Mouse (Mus musculus): ENCODE results near the gene Dclk2. TPM values are rescaled to one million over a fixed set of nuclear protein-coding genes. Genes with fewer than 3 reads are reported as not detected.

Dclk2 gene
- polyA plus RNA-seq, 1 experiment: 7.2 TPM

DNA sequence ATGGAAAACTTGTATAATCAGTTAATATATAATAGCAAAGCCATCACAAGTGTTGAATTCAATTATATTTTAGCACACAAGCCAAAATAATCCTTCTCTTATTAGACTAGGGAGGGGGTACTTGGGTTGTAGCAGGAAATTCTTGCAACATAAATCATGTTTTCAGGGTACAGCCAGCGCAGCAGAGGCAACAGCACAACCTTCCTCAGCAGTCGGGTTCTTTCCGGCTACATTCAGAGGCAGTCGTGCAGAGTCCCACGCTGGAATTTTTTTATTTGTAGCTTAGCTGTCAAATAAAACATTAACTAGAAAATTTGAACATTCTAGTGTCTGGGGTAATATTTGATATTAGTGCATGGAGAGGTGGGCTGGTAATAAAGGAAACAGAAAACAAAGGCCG, 166.5 kb downstream of the Dclk2 start:
- no peaks in the 10 kb centered on the region for H3K9me3 ChIP-seq (ENCODE audit: control insufficient read depth, low read length)
- no peaks in the 10 kb centered on the region for H3K4me1 ChIP-seq (ENCODE audit: control insufficient read depth)
- TF ChIP-seq GATA1 (IDR thresholded peaks at IDR 0.05; ENCODE audit: low read length): no peak
- no peak for TF ChIP-seq TAL1 (IDR thresholded peaks at IDR 0.05; ENCODE audit: low read length)
- H3K4me3 ChIP-seq (replicated peaks): no peak overlapping the region
- no peaks in the 10 kb centered on the region for H3K27me3 ChIP-seq (ENCODE audit: control insufficient read depth)
- H3K36me3 ChIP-seq (ENCODE audit: control insufficient read depth): no peaks in the 10 kb centered on the region

DNA sequence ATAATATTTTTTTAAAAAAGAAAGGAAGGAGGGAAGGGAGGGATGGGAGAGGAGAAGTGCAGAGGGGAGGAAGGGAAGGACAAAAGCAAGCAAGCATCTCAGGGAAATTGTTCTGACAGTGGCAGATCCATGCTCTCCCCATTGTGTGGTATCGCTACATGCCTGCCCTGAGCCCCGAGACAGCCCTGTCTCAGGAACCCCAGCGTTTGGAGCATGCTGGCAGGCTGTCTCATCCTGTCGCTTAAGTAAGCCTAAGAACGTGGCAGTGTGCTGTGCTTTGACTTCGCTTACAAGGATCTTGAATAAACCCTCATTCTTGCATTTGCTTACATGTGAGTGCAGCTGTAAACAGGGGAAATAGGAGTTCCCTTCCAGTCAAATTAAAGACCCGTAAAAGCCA, 170.0 kb downstream of the Dclk2 start:
- Histone ChIP-seq H3K4me3 (replicated peaks) (no peak overlapping the region), H3K9me3 (ENCODE audit: control insufficient read depth, low read length) (no peaks in the 10 kb centered on the region), H3K4me1 (ENCODE audit: control insufficient read depth) (no peaks in the 10 kb centered on the region), H3K27me3 (ENCODE audit: control insufficient read depth) (no peaks in the 10 kb centered on the region), H3K36me3 (ENCODE audit: control insufficient read depth) (no peaks in the 10 kb centered on the region)
- TF ChIP-seq GATA1 (IDR thresholded peaks at IDR 0.05; ENCODE audit: low read length) (no peak), TAL1 (IDR thresholded peaks at IDR 0.05; ENCODE audit: low read length) (no peak)

DNA sequence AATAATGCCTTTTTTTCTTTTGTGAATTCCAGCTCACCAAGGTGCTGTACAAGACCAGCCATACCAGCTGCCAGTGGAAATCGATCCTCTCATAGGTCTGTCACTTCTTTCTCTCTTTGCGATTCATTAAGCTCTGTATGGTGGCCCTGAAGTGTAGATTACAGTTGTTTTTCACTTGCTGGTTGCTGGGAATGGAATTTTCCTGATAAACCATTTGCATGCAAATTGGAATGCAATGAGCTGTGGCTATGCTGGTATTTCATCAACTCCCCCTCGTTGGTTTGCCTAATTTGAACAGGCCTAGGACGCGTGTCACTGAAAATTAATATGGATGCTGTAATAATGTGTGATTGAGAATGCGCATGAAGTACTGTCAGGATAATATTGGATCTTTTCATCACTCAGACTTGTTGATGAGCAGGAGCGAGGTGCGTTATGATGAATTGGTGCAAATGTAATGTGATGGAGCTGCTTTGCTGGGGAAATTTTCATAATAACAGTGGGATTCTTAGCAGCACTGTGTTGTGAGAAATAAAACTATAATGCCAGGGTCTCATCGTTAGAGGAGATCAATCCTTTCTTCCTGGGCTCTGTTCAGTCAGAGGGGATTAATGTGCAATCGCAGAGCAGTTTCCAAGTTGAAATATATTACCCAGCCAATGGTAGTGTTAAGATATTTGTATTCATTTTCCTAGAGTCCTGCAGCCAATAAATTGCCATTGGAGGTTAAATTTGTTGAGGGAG, 174.7 kb downstream of the Dclk2 start:
- TF ChIP-seq TAL1 (IDR thresholded peaks at IDR 0.05; ENCODE audit: low read length): no peak
- no peak for TF ChIP-seq GATA1 (IDR thresholded peaks at IDR 0.05; ENCODE audit: low read length)
- Histone ChIP-seq H3K9me3 (ENCODE audit: control insufficient read depth, low read length) (no peaks in the 10 kb centered on the region), H3K27me3 (ENCODE audit: control insufficient read depth) (no peaks in the 10 kb centered on the region), H3K36me3 (ENCODE audit: control insufficient read depth) (peaks cover 2% of the 10 kb centered on the region; the same call in 1 of the 2 replicates), H3K4me3 (replicated peaks) (no peak overlapping the region), H3K4me1 (ENCODE audit: control insufficient read depth) (no peaks in the 10 kb centered on the region)

DNA sequence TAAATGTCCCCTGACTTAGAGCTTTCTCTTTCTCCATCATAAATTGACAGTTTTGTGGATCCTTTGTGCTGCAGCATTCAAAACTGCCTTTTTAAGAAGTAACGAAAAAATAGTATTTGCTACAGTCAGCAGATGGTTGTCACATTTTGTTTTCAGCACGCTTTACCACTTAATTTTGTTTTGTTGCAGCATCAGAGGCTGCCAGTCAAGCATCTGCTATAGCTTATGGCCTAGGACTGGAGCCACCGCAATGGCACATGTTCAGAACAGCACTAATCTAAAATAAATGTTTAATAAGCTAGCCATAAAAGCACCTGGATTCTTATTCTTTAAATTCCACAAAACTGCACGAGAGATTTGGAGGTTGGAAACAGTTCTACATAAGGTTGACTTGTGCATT, 175.3 kb downstream of the Dclk2 start:
- no peak for TF ChIP-seq TAL1 (IDR thresholded peaks at IDR 0.05; ENCODE audit: low read length)
- TF ChIP-seq GATA1 (IDR thresholded peaks at IDR 0.05; ENCODE audit: low read length): no peak
- no peaks in the 10 kb centered on the region for H3K27me3 ChIP-seq (ENCODE audit: control insufficient read depth)
- peaks cover 2% of the 10 kb centered on the region; the same call in 1 of the 2 replicates for H3K36me3 ChIP-seq (ENCODE audit: control insufficient read depth)
- no peaks in the 10 kb centered on the region for H3K9me3 ChIP-seq (ENCODE audit: control insufficient read depth, low read length)
- H3K4me1 ChIP-seq (ENCODE audit: control insufficient read depth): no peaks in the 10 kb centered on the region
- no peak overlapping the region for H3K4me3 ChIP-seq (replicated peaks)

DNA sequence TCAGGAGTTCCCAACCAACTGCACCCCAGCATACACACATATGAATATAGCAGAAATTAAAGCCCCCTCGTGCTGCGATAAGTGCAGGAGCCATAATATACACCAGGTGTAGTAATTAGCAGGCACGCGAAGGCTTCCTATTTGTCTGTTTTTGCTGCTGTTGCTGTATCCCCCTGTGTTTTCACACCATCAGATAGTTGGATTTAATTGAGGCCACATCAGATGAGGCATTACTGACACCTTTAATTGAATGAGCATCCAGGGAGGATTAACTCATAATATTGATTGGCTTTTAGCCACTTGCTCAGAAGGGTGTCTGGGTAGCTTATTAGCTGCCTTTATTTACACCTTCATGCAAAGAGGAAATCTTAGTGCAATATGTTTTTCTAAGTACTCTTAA, 180.9 kb downstream of the Dclk2 start:
- peaks cover 2% of the 10 kb centered on the region; the same call in 1 of the 2 replicates for H3K36me3 ChIP-seq (ENCODE audit: control insufficient read depth)
- no peak for TF ChIP-seq TAL1 (IDR thresholded peaks at IDR 0.05; ENCODE audit: low read length)
- TF ChIP-seq GATA1 (IDR thresholded peaks at IDR 0.05; ENCODE audit: low read length): no peak
- no peaks in the 10 kb centered on the region for H3K27me3 ChIP-seq (ENCODE audit: control insufficient read depth)
- H3K4me1 ChIP-seq (ENCODE audit: control insufficient read depth): no peaks in the 10 kb centered on the region
- H3K9me3 ChIP-seq (ENCODE audit: control insufficient read depth, low read length): no peaks in the 10 kb centered on the region
- H3K4me3 ChIP-seq (replicated peaks): no peak overlapping the region

DNA sequence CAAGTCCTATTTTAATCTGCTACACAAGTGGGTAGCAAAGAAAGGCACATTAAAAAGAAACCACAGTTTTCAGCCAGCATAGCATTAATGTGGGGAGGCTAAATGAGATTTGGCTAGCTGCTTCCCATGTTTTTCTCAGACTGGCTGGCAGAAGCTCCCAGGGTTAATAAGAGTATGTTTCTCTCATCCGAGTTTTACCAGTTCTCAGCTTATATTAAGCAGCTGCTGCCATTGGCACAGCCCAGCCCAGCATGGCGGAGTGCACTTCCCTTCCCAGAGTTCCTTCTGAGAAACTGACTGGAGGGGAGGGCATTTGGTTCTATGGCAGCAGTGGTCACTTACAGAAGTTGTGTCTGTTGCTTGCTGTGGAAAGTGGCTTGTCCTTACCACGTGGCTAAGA, 181.8 kb downstream of the Dclk2 start:
- TF ChIP-seq TAL1 (IDR thresholded peaks at IDR 0.05; ENCODE audit: low read length): no peak
- no peak for TF ChIP-seq GATA1 (IDR thresholded peaks at IDR 0.05; ENCODE audit: low read length)
- Histone ChIP-seq H3K36me3 (ENCODE audit: control insufficient read depth) (peaks cover 2% of the 10 kb centered on the region; the same call in 1 of the 2 replicates), H3K27me3 (ENCODE audit: control insufficient read depth) (no peaks in the 10 kb centered on the region), H3K4me1 (ENCODE audit: control insufficient read depth) (no peaks in the 10 kb centered on the region), H3K4me3 (replicated peaks) (no peak overlapping the region), H3K9me3 (ENCODE audit: control insufficient read depth, low read length) (no peaks in the 10 kb centered on the region)

Other genes with a start within 250 kb of the Dclk2 start
- 0.03 TPM in 1 of 2 replicates, not detected in the other for gene Cd1d1, start 78.6 kb upstream of the Dclk2 start, polyA plus RNA-seq (2012)